Mouse (Mus musculus) kidney, embryonic 16.5 days (tissue): Measurements from ENCODE around the gene Ppm1b. TPM values are rescaled to one million over a fixed set of nuclear protein-coding genes. Genes with fewer than 3 reads are reported as not detected.

Experiments used
- ATAC-seq: fragments of 200-750 bp; cut with Nextera tagmentation; 2 replicates; pipeline ENCODE4 v1.8.0; 2017; ENCODE audit warnings: moderate TSS enrichment; ENCODE audit not compliant: low FRiP score, low TSS enrichment
- H3K27ac ChIP-seq: fragments of 300-500 bp; sonication (generic); 2 replicates; pipeline ENCODE4 v1.5.1; 2014; ENCODE audit warnings: low read length
- H3K27me3 ChIP-seq: fragments of 300-500 bp; sonication (generic); 2 replicates; pipeline ENCODE4 v1.6.1; 2014; ENCODE audit warnings: low read length, control low read depth, mixed read lengths; ENCODE audit not compliant: insufficient read depth
- H3K36me3 ChIP-seq: fragments of 300-500 bp; sonication (generic); 2 replicates; pipeline ENCODE4 v1.6.1; 2014; ENCODE audit warnings: low read length, control low read depth, mixed read lengths; ENCODE audit not compliant: insufficient read depth
- H3K4me1 ChIP-seq: fragments of 300-500 bp; sonication (generic); 2 replicates; pipeline ENCODE4 v1.6.1; 2014; ENCODE audit warnings: low read length, control low read depth, mixed read lengths; ENCODE audit not compliant: insufficient read depth
- H3K4me2 ChIP-seq: fragments of 300-500 bp; sonication (generic); replicated peaks from 2 replicates; pipeline ENCODE4 v1.6.1; 2014; ENCODE audit warnings: low read depth, low read length
- H3K4me3 ChIP-seq: fragments of 300-500 bp; sonication (generic); 2 replicates; pipeline ENCODE4 v1.5.1; 2014; ENCODE audit warnings: mild to moderate bottlenecking, low read length
- H3K9ac ChIP-seq: fragments of 300-500 bp; sonication (generic); replicated peaks from 2 replicates; pipeline ENCODE4 v1.6.1; 2014; ENCODE audit warnings: low read length
- H3K9me3 ChIP-seq: fragments of 300-500 bp; sonication (generic); 2 replicates; pipeline ENCODE4 v1.6.1; 2016; ENCODE audit warnings: low read length, control low read depth
- WGBS: fragments of 180-500 bp; shearing (Covaris S2); extraction: QIAGEN DNeasy Blood & Tissue Kit; methylation state at CpG from one replicate; pipeline ENCODE4 v1.1.7; 2014; 5-methylcytosine and 5-hydroxymethylcytosine counted together
- polyA plus RNA-seq: library from polyadenylated mRNA; unstranded; fragments of >200 nt; fragmentation: Nextera tagmentation; extraction: Ambion mirVana; gene quantifications from 2 replicates; pipeline ENCODE4 v1.2.1, GENCODE M21; 2015

The Ppm1b gene
- polyA plus RNA-seq, 1 experiment from 2014 or later = 73.7 TPM

DNA sequence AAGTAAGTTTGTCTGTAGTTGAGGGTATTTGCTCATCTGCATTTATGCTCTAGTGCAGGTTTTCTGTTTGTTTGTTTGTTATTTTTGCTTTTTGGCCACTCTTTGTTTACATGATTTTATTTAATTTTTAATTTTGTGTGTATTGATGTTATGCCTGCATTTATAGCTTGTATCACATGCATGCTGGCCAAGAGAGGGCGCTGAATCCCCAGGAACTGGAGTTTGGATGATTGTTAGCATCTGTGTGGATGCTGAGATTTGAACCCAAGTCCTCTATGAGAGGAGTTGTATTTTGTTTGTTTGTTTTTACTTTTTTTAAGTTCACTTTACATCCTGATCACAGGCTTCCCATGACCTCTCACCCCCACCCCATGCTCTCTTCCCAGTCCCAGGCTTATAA is 10.5 kb downstream of the Ppm1b start:
- Histone ChIP-seq H3K9me3 (peaks cover 4% of the 10 kb centered on the region; the same call in 1 of the 2 replicates), H3K4me2 (no peak overlapping the region), H3K4me3 (no peak overlapping the region), H3K36me3 (peaks cover 13% of the 10 kb centered on the region), H3K27me3 (no peaks in the 10 kb centered on the region), H3K4me1 (peaks cover 15% of the 10 kb centered on the region), H3K9ac (no peak overlapping the region), H3K27ac (no peak overlapping the region)
- no peak for ATAC-seq
- WGBS = 73% methylated on average over 1 of the region's 1 CpGs

DNA sequence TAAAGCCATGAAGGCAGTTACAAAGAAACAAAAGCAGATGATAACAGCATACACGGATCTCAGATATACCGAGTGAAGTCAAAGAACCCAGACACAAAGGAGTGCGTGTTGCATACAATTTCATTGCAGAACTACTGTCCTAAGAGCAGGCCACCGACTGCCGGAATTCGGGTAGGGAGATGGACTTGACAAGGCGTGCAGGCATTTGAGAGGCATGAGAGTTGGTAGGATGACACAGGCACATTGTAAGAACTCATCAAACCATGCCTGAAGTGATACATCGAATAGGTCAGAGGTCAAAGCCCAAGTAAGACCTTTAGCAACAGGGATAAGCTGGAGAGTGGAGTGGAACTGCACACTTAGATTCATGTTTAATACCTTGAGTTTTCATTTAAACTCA is 13.4 kb downstream of the Ppm1b start:
- no peak overlapping the region for H3K4me3 ChIP-seq
- WGBS = 77% methylated on average over 8 of the region's 8 CpGs
- peaks cover 23% of the 10 kb centered on the region for H3K4me1 ChIP-seq
- H3K27ac ChIP-seq = no peak overlapping the region
- ATAC-seq = no peak
- peaks cover 4% of the 10 kb centered on the region; the same call in 1 of the 2 replicates for H3K9me3 ChIP-seq
- H3K27me3 ChIP-seq = no peaks in the 10 kb centered on the region
- no peak overlapping the region for H3K9ac ChIP-seq
- H3K36me3 ChIP-seq = peaks cover 11% of the 10 kb centered on the region
- H3K4me2 ChIP-seq = no peak overlapping the region

DNA sequence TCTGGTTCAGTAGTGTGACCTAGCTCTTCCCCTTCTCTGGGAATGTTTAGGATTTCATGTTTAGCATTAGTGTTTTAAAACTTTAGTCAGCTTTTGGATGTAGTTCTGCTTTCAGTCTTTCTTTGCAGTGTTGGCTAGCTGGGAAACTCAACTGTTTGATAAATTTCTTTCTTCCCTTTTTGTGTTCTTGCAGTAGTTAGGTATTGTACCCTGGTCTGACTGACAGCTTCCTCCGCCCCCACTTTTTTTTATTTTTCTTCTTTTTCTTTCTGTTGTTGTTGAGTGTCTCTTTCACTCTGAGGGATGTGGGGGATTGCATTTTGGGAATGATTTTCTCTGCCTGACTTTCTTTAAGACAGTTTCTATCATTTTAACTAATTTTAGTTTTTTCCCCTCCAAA is 25.2 kb downstream of the Ppm1b start:
- H3K9me3 ChIP-seq = peaks cover 8% of the 10 kb centered on the region
- no peaks in the 10 kb centered on the region; the same call in 1 of the 2 replicates for H3K36me3 ChIP-seq
- peaks cover 23% of the 10 kb centered on the region for H3K4me1 ChIP-seq
- no peak overlapping the region for H3K4me3 ChIP-seq
- no peak overlapping the region for H3K9ac ChIP-seq
- ATAC-seq = no peak
- no peak overlapping the region for H3K27ac ChIP-seq
- H3K27me3 ChIP-seq = no peaks in the 10 kb centered on the region
- H3K4me2 ChIP-seq = no peak overlapping the region
- WGBS = 96% methylated on average over 1 of the region's 1 CpGs

DNA sequence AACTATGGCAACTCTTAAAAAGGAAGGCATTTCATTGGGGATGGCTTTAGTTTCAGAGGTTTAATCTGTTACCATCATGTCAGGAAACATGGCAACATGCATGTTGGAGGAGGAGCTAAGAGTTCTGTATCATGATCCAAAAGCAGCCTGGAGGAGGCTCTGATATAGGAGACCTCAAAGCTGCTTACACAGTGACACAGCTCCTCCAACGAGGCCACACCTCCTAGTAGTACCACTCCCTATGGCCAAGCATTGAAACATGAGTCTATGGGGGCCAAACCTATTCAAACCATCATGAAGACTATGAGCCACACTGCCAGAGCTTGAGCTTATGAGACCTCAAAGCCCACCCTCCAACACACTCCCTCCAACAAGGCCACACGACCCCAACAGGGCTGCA is 26.2 kb downstream of the Ppm1b start:
- Histone ChIP-seq H3K4me1 (peaks cover 23% of the 10 kb centered on the region), H3K4me2 (no peak overlapping the region), H3K27me3 (no peaks in the 10 kb centered on the region), H3K9ac (no peak overlapping the region), H3K4me3 (no peak overlapping the region), H3K27ac (no peak overlapping the region), H3K9me3 (no peaks in the 10 kb centered on the region), H3K36me3 (no peaks in the 10 kb centered on the region; the same call in 1 of the 2 replicates)
- WGBS = 81% methylated on average over 2 of the region's 2 CpGs
- 0 out of 2 replicates have a peak, but pooled peaks have one; percentile 31 for ATAC-seq

DNA sequence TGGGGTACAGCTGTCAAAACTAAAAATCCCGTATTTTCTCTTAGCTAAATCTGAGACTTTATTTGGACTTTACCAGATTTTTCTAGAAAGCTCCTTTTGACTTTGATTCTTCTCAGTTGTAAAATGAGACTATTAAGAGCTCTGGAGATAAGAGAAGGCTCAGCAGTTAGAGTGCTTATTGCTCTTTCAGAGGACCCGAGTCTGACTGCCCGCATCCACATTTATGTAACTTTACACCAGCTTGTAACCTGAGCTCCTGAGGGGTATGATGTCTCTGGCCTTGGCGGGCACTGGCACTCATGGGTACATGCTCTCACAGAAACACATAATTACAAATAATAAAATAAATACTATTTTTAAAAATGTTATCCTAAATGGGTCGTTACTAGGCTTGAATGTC is 29.8 kb downstream of the Ppm1b start:
- H3K4me1 ChIP-seq = peaks cover 23% of the 10 kb centered on the region
- no peak overlapping the region for H3K4me3 ChIP-seq
- H3K9me3 ChIP-seq = no peaks in the 10 kb centered on the region
- no peak overlapping the region for H3K9ac ChIP-seq
- no peak overlapping the region for H3K4me2 ChIP-seq
- H3K36me3 ChIP-seq = no peaks in the 10 kb centered on the region
- no peak for ATAC-seq
- H3K27ac ChIP-seq = no peak overlapping the region
- 43% methylated on average over 5 of the region's 5 CpGs for WGBS
- no peaks in the 10 kb centered on the region for H3K27me3 ChIP-seq

DNA sequence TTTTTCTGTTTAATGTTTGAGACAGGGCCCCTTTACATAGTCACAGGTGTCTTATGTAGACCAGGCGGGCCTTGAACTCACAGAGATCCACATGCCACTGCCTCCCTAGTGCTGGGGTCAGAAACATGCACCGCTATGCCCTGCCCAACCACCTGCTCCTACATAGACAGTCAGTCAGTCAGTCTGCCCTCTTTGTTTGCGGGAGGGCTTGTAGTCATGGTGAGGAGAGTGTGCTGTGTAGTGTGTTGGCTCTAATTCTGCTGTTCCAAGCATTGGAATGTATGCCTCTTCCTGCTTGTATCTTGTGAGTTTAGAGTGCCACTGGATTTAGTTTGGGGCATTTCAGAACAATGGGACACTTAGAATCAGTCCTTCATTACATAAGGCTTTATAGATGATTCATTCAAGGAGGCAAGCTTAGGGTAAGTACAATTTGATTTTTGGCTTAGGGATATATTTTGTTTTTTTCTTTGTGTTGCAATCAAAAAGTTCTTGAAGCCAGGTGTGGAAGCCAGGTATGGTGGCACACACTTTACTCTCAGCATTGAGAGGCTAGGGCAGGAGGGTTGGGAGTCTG is 31.4 kb downstream of the Ppm1b start:
- H3K4me2 ChIP-seq = no peak overlapping the region
- no peaks in the 10 kb centered on the region for H3K9me3 ChIP-seq
- no peaks in the 10 kb centered on the region for H3K36me3 ChIP-seq
- ATAC-seq = no peak
- H3K4me3 ChIP-seq = no peak overlapping the region
- H3K9ac ChIP-seq = no peak overlapping the region
- H3K27ac ChIP-seq = no peak overlapping the region
- H3K27me3 ChIP-seq = no peaks in the 10 kb centered on the region
- WGBS = 86% methylated on average over 3 of the region's 3 CpGs
- peaks cover 19% of the 10 kb centered on the region for H3K4me1 ChIP-seq

GRCm38 (mm10) chr17:84988514-84988913 is 32.0 kb downstream of the Ppm1b start:
- no peak for ATAC-seq

GRCm38 (mm10) chr17:84995844-84996243 is 39.3 kb downstream of the Ppm1b start:
- H3K9me3 ChIP-seq = no peaks in the 10 kb centered on the region
- no peak overlapping the region for H3K9ac ChIP-seq
- H3K4me1 ChIP-seq = peaks cover 2% of the 10 kb centered on the region; the same call in 1 of the 2 replicates
- H3K27me3 ChIP-seq = no peaks in the 10 kb centered on the region
- H3K27ac ChIP-seq = no peak overlapping the region
- ATAC-seq = no peak
- H3K4me3 ChIP-seq = no peak overlapping the region
- H3K36me3 ChIP-seq = peaks cover 17% of the 10 kb centered on the region; the same call in 1 of the 2 replicates
- no peak overlapping the region for H3K4me2 ChIP-seq
- 81% methylated on average over 6 of the region's 6 CpGs for WGBS

More at GRCm38 (mm10) chr17:84988514-84988913, 32.0 kb downstream of the Ppm1b start:
- Histone ChIP-seq H3K36me3 (no peaks in the 10 kb centered on the region), H3K4me3 (no peak overlapping the region), H3K4me1 (peaks cover 15% of the 10 kb centered on the region), H3K4me2 (no peak overlapping the region), H3K9ac (no peak overlapping the region), H3K9me3 (no peaks in the 10 kb centered on the region), H3K27ac (no peak overlapping the region), H3K27me3 (no peaks in the 10 kb centered on the region)

DNA sequence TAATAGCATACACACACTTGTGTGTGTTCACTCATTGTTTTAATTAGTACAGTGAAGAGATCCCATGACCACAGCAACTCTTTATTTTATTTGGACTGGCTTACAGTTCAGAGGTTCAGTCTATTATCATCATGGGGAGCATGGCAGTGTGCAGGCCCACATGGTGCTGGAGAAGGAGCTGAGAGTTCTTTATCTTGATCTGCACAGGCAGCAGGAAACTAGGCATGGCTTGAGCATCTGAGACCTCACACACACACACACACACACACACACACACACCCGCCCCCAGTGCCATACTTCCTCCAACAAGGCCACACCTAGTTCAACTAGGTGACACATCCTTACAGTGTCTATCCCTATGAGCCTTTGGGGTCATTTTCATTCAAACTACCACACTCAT is 41.1 kb downstream of the Ppm1b start:
- peaks cover 2% of the 10 kb centered on the region; the same call in 1 of the 2 replicates for H3K4me1 ChIP-seq
- H3K9me3 ChIP-seq = no peaks in the 10 kb centered on the region
- no peak overlapping the region for H3K4me3 ChIP-seq
- WGBS = 93% methylated on average over 1 of the region's 1 CpGs
- H3K4me2 ChIP-seq = no peak overlapping the region
- H3K27me3 ChIP-seq = no peaks in the 10 kb centered on the region
- H3K27ac ChIP-seq = no peak overlapping the region
- no peak for ATAC-seq
- no peak overlapping the region for H3K9ac ChIP-seq
- peaks cover 17% of the 10 kb centered on the region; the same call in 1 of the 2 replicates for H3K36me3 ChIP-seq

DNA sequence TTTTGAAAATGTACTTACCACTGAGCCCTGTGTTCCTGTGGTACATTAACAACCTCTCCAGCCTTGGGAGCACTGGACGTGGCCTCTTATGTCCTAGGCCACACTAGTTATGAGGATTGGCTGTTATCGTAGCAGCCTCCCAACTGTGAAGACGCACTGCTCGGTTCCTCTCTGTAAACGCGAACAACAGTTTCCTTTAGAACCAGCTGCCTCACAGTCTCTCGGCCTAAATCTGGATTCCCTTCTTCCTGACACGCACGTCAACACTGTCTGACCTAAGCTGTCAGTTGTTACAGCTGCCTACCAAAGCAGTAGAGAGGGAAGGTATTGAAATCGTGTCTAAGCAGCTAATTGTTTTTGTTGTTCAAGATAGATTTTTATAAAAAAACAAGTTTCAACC is 43.1 kb downstream of the Ppm1b start:
- Histone ChIP-seq H3K36me3 (peaks cover 16% of the 10 kb centered on the region; the same call in 1 of the 2 replicates), H3K9ac (no peak overlapping the region), H3K9me3 (no peaks in the 10 kb centered on the region), H3K27ac (no peak overlapping the region), H3K4me1 (peaks cover 9% of the 10 kb centered on the region), H3K4me3 (no peak overlapping the region), H3K27me3 (no peaks in the 10 kb centered on the region), H3K4me2 (no peak overlapping the region)
- whole genome bisulfite sequencing = 84% methylated on average over 10 of the region's 10 CpGs
- no peak for ATAC-seq
